Mouse (Mus musculus): ENCODE data around the gene Pibf1. TPM values are rescaled to one million over a fixed set of nuclear protein-coding genes. Genes with fewer than 3 reads are reported as not detected.

Gene Pibf1
- polyA plus RNA-seq, 1 experiment, result 2.5 TPM

- Histone ChIP-seq H3K36me3 (ENCODE audit: control insufficient read depth, insufficient read depth) (peaks cover 16% of the 10 kb centered on the region), H3K4me3 (no peak overlapping the region), H3K79me2 (ENCODE audit: control insufficient read depth, insufficient read depth) (no peaks in the 10 kb centered on the region), H3ac (ENCODE audit: control insufficient read depth, insufficient read length) (no peak overlapping the region), H3K4me2 (ENCODE audit: low read depth) (no peak overlapping the region), H3K27me3 (ENCODE audit: control insufficient read depth, insufficient read depth, insufficient read length) (no peaks in the 10 kb centered on the region)
- TF ChIP-seq CEBPB (IDR thresholded peaks at IDR 0.05; ENCODE audit: insufficient read depth, poor library complexity, severe bottlenecking) (no peak), MAX (IDR thresholded peaks at IDR 0.05; ENCODE audit: low read depth) (no peak), E2F4 (IDR thresholded peaks at IDR 0.05; ENCODE audit: insufficient read depth) (no peak), TCF3 (IDR thresholded peaks at IDR 0.05; ENCODE audit: insufficient read length, low read depth) (no peak), POLR2A (IDR thresholded peaks at IDR 0.05; ENCODE audit: insufficient read length, low read depth) (no peak), POLR2AphosphoS2 (IDR thresholded peaks at IDR 0.05; ENCODE audit: insufficient read length, low read depth) (no peak), SRF (IDR thresholded peaks at IDR 0.05; ENCODE audit: control insufficient read depth, insufficient read length, low read depth) (no peak), MYOG (IDR thresholded peaks at IDR 0.05; ENCODE audit: control insufficient read depth in 1 of 3, insufficient read depth in 1 of 3, insufficient read length in 2 of 3, low read depth in 2 of 3) (no peak), REST (IDR thresholded peaks at IDR 0.05; ENCODE audit: insufficient read depth, insufficient read length) (no peak), TCF12 (IDR thresholded peaks at IDR 0.05; ENCODE audit: insufficient read depth, poor library complexity, severe bottlenecking) (no peak), USF1 (IDR thresholded peaks at IDR 0.05; ENCODE audit: low read depth) (no peak), MYOD1 (IDR thresholded peaks at IDR 0.05; ENCODE audit: control insufficient read depth in 1 of 3, insufficient read length in 2 of 3, low read depth in 2 of 3) (no peak)
Observed at GRCm38 (mm10) chr14:99146841-99147240, 47.6 kb downstream of the Pibf1 start.

DNA sequence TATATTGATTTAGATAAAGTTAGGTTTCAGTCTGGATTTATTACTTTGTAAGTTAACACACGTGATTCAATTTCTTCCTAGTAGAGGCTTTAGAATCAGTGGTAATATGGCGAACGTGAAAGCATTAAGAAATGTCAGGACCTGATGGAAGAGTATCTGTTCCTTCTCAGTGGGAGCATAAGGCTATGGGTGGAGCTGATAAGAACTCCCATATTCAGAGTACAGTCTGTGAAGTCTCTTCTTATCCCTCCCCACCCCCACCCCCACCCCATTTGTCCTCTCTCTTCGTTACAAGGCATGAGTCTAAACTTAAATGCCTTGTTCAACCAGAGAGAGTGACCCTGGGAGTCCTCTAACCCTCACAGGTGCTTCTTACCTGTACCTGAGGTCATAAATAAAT is 53.5 kb downstream of the Pibf1 start:
- TF ChIP-seq MYOD1 (IDR thresholded peaks at IDR 0.05; ENCODE audit: control insufficient read depth in 1 of 3, insufficient read length in 2 of 3, low read depth in 2 of 3) (no peak), SRF (IDR thresholded peaks at IDR 0.05; ENCODE audit: control insufficient read depth, insufficient read length, low read depth) (no peak), E2F4 (IDR thresholded peaks at IDR 0.05; ENCODE audit: insufficient read depth) (no peak), REST (IDR thresholded peaks at IDR 0.05; ENCODE audit: insufficient read depth, insufficient read length) (no peak), POLR2AphosphoS2 (IDR thresholded peaks at IDR 0.05; ENCODE audit: insufficient read length, low read depth) (no peak), CEBPB (IDR thresholded peaks at IDR 0.05; ENCODE audit: insufficient read depth, poor library complexity, severe bottlenecking) (no peak), USF1 (IDR thresholded peaks at IDR 0.05; ENCODE audit: low read depth) (no peak)
- Histone ChIP-seq H3K79me2 (ENCODE audit: control insufficient read depth, insufficient read depth) (no peaks in the 10 kb centered on the region), H3K4me3 (no peak overlapping the region), H3ac (ENCODE audit: control insufficient read depth, insufficient read length) (no peak overlapping the region), H3K27me3 (ENCODE audit: control insufficient read depth, insufficient read depth, insufficient read length) (no peaks in the 10 kb centered on the region), H3K4me2 (ENCODE audit: low read depth) (no peak overlapping the region), H3K36me3 (ENCODE audit: control insufficient read depth, insufficient read depth) (peaks cover 4% of the 10 kb centered on the region)

GRCm38 (mm10) chr14:99159940-99160339 is 60.7 kb downstream of the Pibf1 start:
- no peaks in the 10 kb centered on the region for H3K27me3 ChIP-seq (ENCODE audit: control insufficient read depth, insufficient read depth, insufficient read length)

DNA sequence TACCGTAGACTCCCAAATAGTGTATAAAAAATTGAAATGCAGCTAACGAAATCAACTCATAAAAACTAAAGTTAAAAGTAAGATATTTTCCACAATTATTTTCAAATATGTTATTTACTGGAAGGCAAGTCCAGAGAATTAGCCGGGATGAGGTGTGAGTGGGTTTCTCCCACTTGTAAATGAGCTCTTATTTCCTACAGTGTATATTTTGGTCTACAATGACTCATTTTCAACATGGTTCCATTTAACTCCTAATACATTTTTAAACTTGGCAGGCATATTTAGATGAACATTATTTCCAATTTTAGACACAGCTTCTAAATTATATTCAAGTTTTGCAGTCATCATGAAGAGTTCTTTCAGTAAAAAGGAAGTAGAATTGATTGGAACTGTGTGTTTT is 63.8 kb downstream of the Pibf1 start:
- Histone ChIP-seq H3K36me3 (ENCODE audit: control insufficient read depth, insufficient read depth) (peaks cover 15% of the 10 kb centered on the region), H3K4me3 (no peak overlapping the region), H3K4me2 (ENCODE audit: low read depth) (no peak overlapping the region), H3ac (ENCODE audit: control insufficient read depth, insufficient read length) (no peak overlapping the region), H3K79me2 (ENCODE audit: control insufficient read depth, insufficient read depth) (no peaks in the 10 kb centered on the region), H3K27me3 (ENCODE audit: control insufficient read depth, insufficient read depth, insufficient read length) (no peaks in the 10 kb centered on the region)
- TF ChIP-seq CEBPB (IDR thresholded peaks at IDR 0.05; ENCODE audit: insufficient read depth, poor library complexity, severe bottlenecking) (no peak), MAX (IDR thresholded peaks at IDR 0.05; ENCODE audit: low read depth) (no peak), USF1 (IDR thresholded peaks at IDR 0.05; ENCODE audit: low read depth) (no peak), TCF12 (IDR thresholded peaks at IDR 0.05; ENCODE audit: insufficient read depth, poor library complexity, severe bottlenecking) (no peak), POLR2A (IDR thresholded peaks at IDR 0.05; ENCODE audit: insufficient read length, low read depth) (no peak), MYOD1 (IDR thresholded peaks at IDR 0.05; ENCODE audit: control insufficient read depth in 1 of 3, insufficient read length in 2 of 3, low read depth in 2 of 3) (no peak), MYOG (IDR thresholded peaks at IDR 0.05; ENCODE audit: control insufficient read depth in 1 of 3, insufficient read depth in 1 of 3, insufficient read length in 2 of 3, low read depth in 2 of 3) (no peak)

More at GRCm38 (mm10) chr14:99159940-99160339, 60.7 kb downstream of the Pibf1 start:
- no peak for TF ChIP-seq TCF3 (IDR thresholded peaks at IDR 0.05; ENCODE audit: insufficient read length, low read depth)
- no peak for TF ChIP-seq E2F4 (IDR thresholded peaks at IDR 0.05; ENCODE audit: insufficient read depth)
- TF ChIP-seq MAX (IDR thresholded peaks at IDR 0.05; ENCODE audit: low read depth), result no peak
- no peak for TF ChIP-seq USF1 (IDR thresholded peaks at IDR 0.05; ENCODE audit: low read depth)
- no peak for TF ChIP-seq TCF12 (IDR thresholded peaks at IDR 0.05; ENCODE audit: insufficient read depth, poor library complexity, severe bottlenecking)
- TF ChIP-seq SRF (IDR thresholded peaks at IDR 0.05; ENCODE audit: control insufficient read depth, insufficient read length, low read depth), result no peak
- TF ChIP-seq MYOD1 (IDR thresholded peaks at IDR 0.05; ENCODE audit: control insufficient read depth in 1 of 3, insufficient read length in 2 of 3, low read depth in 2 of 3), result no peak
- no peak for TF ChIP-seq POLR2A (IDR thresholded peaks at IDR 0.05; ENCODE audit: insufficient read length, low read depth)
- TF ChIP-seq POLR2AphosphoS2 (IDR thresholded peaks at IDR 0.05; ENCODE audit: insufficient read length, low read depth), result no peak
- no peak for TF ChIP-seq CEBPB (IDR thresholded peaks at IDR 0.05; ENCODE audit: insufficient read depth, poor library complexity, severe bottlenecking)
- TF ChIP-seq MYOG (IDR thresholded peaks at IDR 0.05; ENCODE audit: control insufficient read depth in 1 of 3, insufficient read depth in 1 of 3, insufficient read length in 2 of 3, low read depth in 2 of 3), result no peak
- TF ChIP-seq REST (IDR thresholded peaks at IDR 0.05; ENCODE audit: insufficient read depth, insufficient read length), result no peak
- Histone ChIP-seq H3K4me3 (no peak overlapping the region), H3K79me2 (ENCODE audit: control insufficient read depth, insufficient read depth) (no peaks in the 10 kb centered on the region), H3ac (ENCODE audit: control insufficient read depth, insufficient read length) (no peak overlapping the region), H3K36me3 (ENCODE audit: control insufficient read depth, insufficient read depth) (peaks cover 13% of the 10 kb centered on the region), H3K4me2 (ENCODE audit: low read depth) (no peak overlapping the region)

Measured in myocyte (in vitro differentiated cells).